Mouse (Mus musculus): Measurements from ENCODE around the gene 1700025G04Rik. TPM values are rescaled to one million over a fixed set of nuclear protein-coding genes. Genes with fewer than 3 reads are reported as not detected.

1700025G04Rik gene
- polyA plus RNA-seq, 1 experiment, result 2.2 TPM

- Histone ChIP-seq H3K27ac (ENCODE audit: insufficient read depth, low read depth, low read length) (no peak overlapping the region), H3K36me3 (ENCODE audit: control insufficient read depth, insufficient read depth, low read length) (no peaks in the 10 kb centered on the region), H3K4me3 (ENCODE audit: insufficient read depth, low read depth, low read length) (no peak overlapping the region), H3K4me1 (ENCODE audit: control insufficient read depth, insufficient read depth, low read length) (no peaks in the 10 kb centered on the region), H3K27me3 (replicated peaks; ENCODE audit: control insufficient read depth, insufficient read depth, low read length) (no peaks in the 10 kb centered on the region)
- WGBS, result 75% methylated on average over 17 of the region's 17 CpGs
- DNase-seq, result no peak
- TF ChIP-seq CTCF (conservative IDR thresholded peaks at IDR 0.05; ENCODE audit: insufficient read depth, insufficient read length, low read depth, low read length), result no peak
- no peak for TF ChIP-seq POLR2A (IDR thresholded peaks at IDR 0.05; ENCODE audit: low read depth, low read length)
Measured at GRCm38 (mm10) chr1:151863135-151863796, 226.7 kb downstream of the 1700025G04Rik start.

GRCm38 (mm10) chr1:151862109-151862508 is 227.8 kb downstream of the 1700025G04Rik start:
- no peak for DNase-seq
- no peaks in the 10 kb centered on the region for H3K27me3 ChIP-seq (replicated peaks; ENCODE audit: control insufficient read depth, insufficient read depth, low read length)
- H3K36me3 ChIP-seq (ENCODE audit: control insufficient read depth, insufficient read depth, low read length), result no peaks in the 10 kb centered on the region
- 91% methylated on average over 8 of the region's 8 CpGs for WGBS
- TF ChIP-seq POLR2A (IDR thresholded peaks at IDR 0.05; ENCODE audit: low read depth, low read length) (no peak), CTCF (conservative IDR thresholded peaks at IDR 0.05; ENCODE audit: insufficient read depth, insufficient read length, low read depth, low read length) (no peak)
- no peaks in the 10 kb centered on the region for H3K4me1 ChIP-seq (ENCODE audit: control insufficient read depth, insufficient read depth, low read length)
- H3K4me3 ChIP-seq (ENCODE audit: insufficient read depth, low read depth, low read length), result no peak overlapping the region
- no peak overlapping the region for H3K27ac ChIP-seq (ENCODE audit: insufficient read depth, low read depth, low read length)

GRCm38 (mm10) chr1:151861334-151861995 is 228.5 kb downstream of the 1700025G04Rik start:
- H3K36me3 ChIP-seq (ENCODE audit: control insufficient read depth, insufficient read depth, low read length), result no peaks in the 10 kb centered on the region
- 50% methylated on average over 20 of the region's 20 CpGs for WGBS
- TF ChIP-seq POLR2A (IDR thresholded peaks at IDR 0.05; ENCODE audit: low read depth, low read length), result no peak
- no peak for TF ChIP-seq CTCF (conservative IDR thresholded peaks at IDR 0.05; ENCODE audit: insufficient read depth, insufficient read length, low read depth, low read length)

GRCm38 (mm10) chr1:151858474-151858873 is 231.5 kb downstream of the 1700025G04Rik start:
- no peak overlapping the region for H3K4me3 ChIP-seq (ENCODE audit: insufficient read depth, low read depth, low read length)
- 97% methylated on average over 1 of the region's 1 CpGs for WGBS
- H3K36me3 ChIP-seq (ENCODE audit: control insufficient read depth, insufficient read depth, low read length), result no peaks in the 10 kb centered on the region
- H3K27ac ChIP-seq (ENCODE audit: insufficient read depth, low read depth, low read length), result no peak overlapping the region
- H3K27me3 ChIP-seq (replicated peaks; ENCODE audit: control insufficient read depth, insufficient read depth, low read length), result no peaks in the 10 kb centered on the region
- no peak for TF ChIP-seq CTCF (conservative IDR thresholded peaks at IDR 0.05; ENCODE audit: insufficient read depth, insufficient read length, low read depth, low read length)
- no peak for TF ChIP-seq POLR2A (IDR thresholded peaks at IDR 0.05; ENCODE audit: low read depth, low read length)
- DNase-seq, result no peak
- no peaks in the 10 kb centered on the region for H3K4me1 ChIP-seq (ENCODE audit: control insufficient read depth, insufficient read depth, low read length)

More at GRCm38 (mm10) chr1:151861334-151861995, 228.5 kb downstream of the 1700025G04Rik start:
- no peaks in the 10 kb centered on the region for H3K4me1 ChIP-seq (ENCODE audit: control insufficient read depth, insufficient read depth, low read length)
- no peak for DNase-seq
- H3K4me3 ChIP-seq (ENCODE audit: insufficient read depth, low read depth, low read length), result no peak overlapping the region
- H3K27me3 ChIP-seq (replicated peaks; ENCODE audit: control insufficient read depth, insufficient read depth, low read length), result no peaks in the 10 kb centered on the region
- H3K27ac ChIP-seq (ENCODE audit: insufficient read depth, low read depth, low read length), result no peak overlapping the region

- no peak for DNase-seq
- 59% methylated on average over 1 of the region's 1 CpGs for WGBS
Measured at GRCm38 (mm10) chr1:151855561-151855960, 234.4 kb downstream of the 1700025G04Rik start.

GRCm38 (mm10) chr1:151851976-151852375 is 237.9 kb downstream of the 1700025G04Rik start:
- TF ChIP-seq POLR2A (IDR thresholded peaks at IDR 0.05; ENCODE audit: low read depth, low read length) (no peak), CTCF (conservative IDR thresholded peaks at IDR 0.05; ENCODE audit: insufficient read depth, insufficient read length, low read depth, low read length) (no peak)
- Histone ChIP-seq H3K27me3 (replicated peaks; ENCODE audit: control insufficient read depth, insufficient read depth, low read length) (no peaks in the 10 kb centered on the region), H3K27ac (ENCODE audit: insufficient read depth, low read depth, low read length) (no peak overlapping the region), H3K36me3 (ENCODE audit: control insufficient read depth, insufficient read depth, low read length) (no peaks in the 10 kb centered on the region), H3K4me3 (ENCODE audit: insufficient read depth, low read depth, low read length) (no peak overlapping the region), H3K4me1 (ENCODE audit: control insufficient read depth, insufficient read depth, low read length) (no peaks in the 10 kb centered on the region)
- no peak for DNase-seq
- WGBS, result 80% methylated on average over 3 of the region's 3 CpGs

More at GRCm38 (mm10) chr1:151855561-151855960, 234.4 kb downstream of the 1700025G04Rik start:
- no peaks in the 10 kb centered on the region for H3K4me1 ChIP-seq (ENCODE audit: control insufficient read depth, insufficient read depth, low read length)
- no peaks in the 10 kb centered on the region for H3K36me3 ChIP-seq (ENCODE audit: control insufficient read depth, insufficient read depth, low read length)
- H3K27ac ChIP-seq (ENCODE audit: insufficient read depth, low read depth, low read length), result no peak overlapping the region
- TF ChIP-seq POLR2A (IDR thresholded peaks at IDR 0.05; ENCODE audit: low read depth, low read length) (no peak), CTCF (conservative IDR thresholded peaks at IDR 0.05; ENCODE audit: insufficient read depth, insufficient read length, low read depth, low read length) (no peak)
- no peaks in the 10 kb centered on the region for H3K27me3 ChIP-seq (replicated peaks; ENCODE audit: control insufficient read depth, insufficient read depth, low read length)
- H3K4me3 ChIP-seq (ENCODE audit: insufficient read depth, low read depth, low read length), result no peak overlapping the region
